Mouse (Mus musculus) lung, postnatal 0 days (tissue): ENCODE measurements around the gene Spsb4. TPM values are rescaled to one million over a fixed set of nuclear protein-coding genes. Genes with fewer than 3 reads are reported as not detected.

Experiments
- ATAC-seq: fragments of 200-750 bp; cut with Nextera tagmentation; 2 replicates; pipeline ENCODE4 v1.8.0; 2017; ENCODE audit warnings: moderate library complexity
- DNase-seq: peaks from one replicate; pipeline ENCODE4 v3.0.0-alpha.2; 2016; ENCODE audit warnings: low spot score
- H3K27ac ChIP-seq: fragments of 300-500 bp; sonication (generic); 2 replicates; pipeline ENCODE4 v1.5.1; 2014; ENCODE audit warnings: antibody characterized with exemption, mild to moderate bottlenecking, low read length, mixed read lengths
- H3K27me3 ChIP-seq: fragments of 300-500 bp; sonication (generic); replicated peaks from 2 replicates; pipeline ENCODE4 v1.6.1; 2014; ENCODE audit warnings: low read length, mixed read lengths; ENCODE audit not compliant: insufficient read depth
- H3K36me3 ChIP-seq: fragments of 300-500 bp; sonication (generic); 2 replicates; pipeline ENCODE4 v1.6.1; 2014; ENCODE audit warnings: low read length, mixed read lengths; ENCODE audit not compliant: insufficient read depth
- H3K4me1 ChIP-seq: fragments of 300-500 bp; sonication (generic); 2 replicates; pipeline ENCODE4 v1.6.1; 2014; ENCODE audit warnings: antibody characterized with exemption, low read depth, low read length, mixed read lengths; ENCODE audit not compliant: insufficient read depth
- H3K4me2 ChIP-seq: fragments of 300-500 bp; sonication (generic); replicated peaks from 2 replicates; pipeline ENCODE4 v1.6.1; 2014; ENCODE audit warnings: low read depth, mild to moderate bottlenecking, low read length, moderate library complexity, mixed read lengths
- H3K4me3 ChIP-seq: fragments of 300-500 bp; sonication (generic); 2 replicates; pipeline ENCODE4 v1.5.1; 2014; ENCODE audit warnings: low read depth, low read length
- H3K9ac ChIP-seq: fragments of 300-500 bp; sonication (generic); replicated peaks from 2 replicates; pipeline ENCODE4 v1.6.1; 2014; ENCODE audit warnings: low read depth, mild to moderate bottlenecking
- H3K9me3 ChIP-seq: fragments of 300-500 bp; sonication (generic); 2 replicates; pipeline ENCODE4 v1.6.1; 2016; ENCODE audit warnings: low read length, mixed read lengths
- CTCF ChIP-seq: IDR thresholded peaks from 2 replicates; pipeline ENCODE4 v1.5.1; 2016; ENCODE audit warnings: antibody characterized with exemption, mild to moderate bottlenecking
- EP300 ChIP-seq: IDR thresholded peaks from 2 replicates; pipeline ENCODE4 v1.6.1; 2016; ENCODE audit warnings: antibody characterized with exemption, mild to moderate bottlenecking, control low read depth
- WGBS: fragments of 180-500 bp; shearing (Covaris S2); extraction: QIAGEN DNeasy Blood & Tissue Kit; methylation state at CpG from one replicate; pipeline ENCODE4 v1.1.7; 2014; 5-methylcytosine and 5-hydroxymethylcytosine counted together
- polyA plus RNA-seq: library from polyadenylated mRNA; unstranded; fragments of >200 nt; fragmentation: Nextera tagmentation; extraction: Ambion mirVana; gene quantifications from 2 replicates; pipeline ENCODE4 v1.2.1, GENCODE M21; 2015

Spsb4 gene
- polyA plus RNA-seq, 1 experiment from 2014 or later, result 2.2 TPM

- Histone ChIP-seq H3K27ac (no peak overlapping the region), H3K4me2 (no peak overlapping the region), H3K9ac (no peak overlapping the region), H3K36me3 (no peaks in the 10 kb centered on the region), H3K27me3 (no peaks in the 10 kb centered on the region), H3K4me1 (no peaks in the 10 kb centered on the region), H3K9me3 (no peaks in the 10 kb centered on the region), H3K4me3 (no peak overlapping the region)
- WGBS, result 61% methylated on average over 7 of the region's 7 CpGs
- ATAC-seq (no peak), DNase-seq (peak; percentile 30)
- TF ChIP-seq EP300 (no peak), CTCF (peak; percentile 77)
These were observed 57.6 kb downstream of the Spsb4 start for GRCm38 (mm10) chr9:96961006-96961405.

GRCm38 (mm10) chr9:96960241-96960640 lies 58.4 kb downstream of the Spsb4 start:
- H3K9me3 ChIP-seq, result no peaks in the 10 kb centered on the region
- DNase-seq, result no peak
- no peak overlapping the region for H3K4me3 ChIP-seq
- H3K27me3 ChIP-seq, result no peaks in the 10 kb centered on the region
- no peak overlapping the region for H3K9ac ChIP-seq
- TF ChIP-seq CTCF, result peak; percentile 62
- no peak for TF ChIP-seq EP300
- H3K27ac ChIP-seq, result no peak overlapping the region
- no peaks in the 10 kb centered on the region for H3K4me1 ChIP-seq
- ATAC-seq, result no peak
- WGBS, result 80% methylated on average over 4 of the region's 4 CpGs
- H3K36me3 ChIP-seq, result no peaks in the 10 kb centered on the region
- H3K4me2 ChIP-seq, result no peak overlapping the region

- 75% methylated on average over 7 of the region's 7 CpGs for WGBS
- no peak overlapping the region for H3K27ac ChIP-seq
- no peaks in the 10 kb centered on the region for H3K4me1 ChIP-seq
- DNase-seq (no peak), ATAC-seq (no peak)
- H3K36me3 ChIP-seq, result no peaks in the 10 kb centered on the region
- no peaks in the 10 kb centered on the region for H3K27me3 ChIP-seq
- H3K4me3 ChIP-seq, result no peak overlapping the region
- TF ChIP-seq EP300 (no peak), CTCF (no peak)
- no peak overlapping the region for H3K9ac ChIP-seq
- H3K9me3 ChIP-seq, result no peaks in the 10 kb centered on the region
- no peak overlapping the region for H3K4me2 ChIP-seq
These were observed 59.2 kb downstream of the Spsb4 start for GRCm38 (mm10) chr9:96959469-96959868.

- WGBS, result 40% methylated on average over 6 of the region's 6 CpGs
- no peak overlapping the region for H3K27ac ChIP-seq
- no peak for DNase-seq
- no peaks in the 10 kb centered on the region for H3K36me3 ChIP-seq
- H3K9ac ChIP-seq, result no peak overlapping the region
- ATAC-seq, result no peak
- no peak overlapping the region for H3K4me2 ChIP-seq
- no peak for TF ChIP-seq EP300
- no peak for TF ChIP-seq CTCF
- no peaks in the 10 kb centered on the region for H3K9me3 ChIP-seq
- no peak overlapping the region for H3K4me3 ChIP-seq
- no peaks in the 10 kb centered on the region for H3K4me1 ChIP-seq
- H3K27me3 ChIP-seq, result no peaks in the 10 kb centered on the region
These were observed 60.5 kb downstream of the Spsb4 start for GRCm38 (mm10) chr9:96958009-96958615.

GRCm38 (mm10) chr9:96957298-96957865 lies 61.3 kb downstream of the Spsb4 start:
- H3K36me3 ChIP-seq, result no peaks in the 10 kb centered on the region
- no peak overlapping the region for H3K27ac ChIP-seq
- WGBS, result 41% methylated on average over 6 of the region's 6 CpGs
- no peak overlapping the region for H3K9ac ChIP-seq
- TF ChIP-seq CTCF (no peak), EP300 (no peak)
- DNase-seq (no peak), ATAC-seq (no peak)
- no peaks in the 10 kb centered on the region for H3K9me3 ChIP-seq
- no peaks in the 10 kb centered on the region for H3K27me3 ChIP-seq
- H3K4me1 ChIP-seq, result no peaks in the 10 kb centered on the region
- H3K4me2 ChIP-seq, result no peak overlapping the region
- no peak overlapping the region for H3K4me3 ChIP-seq

- TF ChIP-seq CTCF, result no peak
- no peak for TF ChIP-seq EP300
- DNase-seq (no peak), ATAC-seq (no peak)
- H3K4me1 ChIP-seq, result no peaks in the 10 kb centered on the region
- H3K27ac ChIP-seq, result no peak overlapping the region
- H3K27me3 ChIP-seq, result no peaks in the 10 kb centered on the region
- 50% methylated on average over 6 of the region's 6 CpGs for WGBS
- H3K4me2 ChIP-seq, result no peak overlapping the region
- H3K9ac ChIP-seq, result no peak overlapping the region
- no peaks in the 10 kb centered on the region for H3K9me3 ChIP-seq
- no peaks in the 10 kb centered on the region for H3K36me3 ChIP-seq
- no peak overlapping the region for H3K4me3 ChIP-seq
These were observed 61.9 kb downstream of the Spsb4 start for GRCm38 (mm10) chr9:96956646-96957297.
